ENCODE assay signal across 9 mouse cellular contexts in the genomic region with DNA sequence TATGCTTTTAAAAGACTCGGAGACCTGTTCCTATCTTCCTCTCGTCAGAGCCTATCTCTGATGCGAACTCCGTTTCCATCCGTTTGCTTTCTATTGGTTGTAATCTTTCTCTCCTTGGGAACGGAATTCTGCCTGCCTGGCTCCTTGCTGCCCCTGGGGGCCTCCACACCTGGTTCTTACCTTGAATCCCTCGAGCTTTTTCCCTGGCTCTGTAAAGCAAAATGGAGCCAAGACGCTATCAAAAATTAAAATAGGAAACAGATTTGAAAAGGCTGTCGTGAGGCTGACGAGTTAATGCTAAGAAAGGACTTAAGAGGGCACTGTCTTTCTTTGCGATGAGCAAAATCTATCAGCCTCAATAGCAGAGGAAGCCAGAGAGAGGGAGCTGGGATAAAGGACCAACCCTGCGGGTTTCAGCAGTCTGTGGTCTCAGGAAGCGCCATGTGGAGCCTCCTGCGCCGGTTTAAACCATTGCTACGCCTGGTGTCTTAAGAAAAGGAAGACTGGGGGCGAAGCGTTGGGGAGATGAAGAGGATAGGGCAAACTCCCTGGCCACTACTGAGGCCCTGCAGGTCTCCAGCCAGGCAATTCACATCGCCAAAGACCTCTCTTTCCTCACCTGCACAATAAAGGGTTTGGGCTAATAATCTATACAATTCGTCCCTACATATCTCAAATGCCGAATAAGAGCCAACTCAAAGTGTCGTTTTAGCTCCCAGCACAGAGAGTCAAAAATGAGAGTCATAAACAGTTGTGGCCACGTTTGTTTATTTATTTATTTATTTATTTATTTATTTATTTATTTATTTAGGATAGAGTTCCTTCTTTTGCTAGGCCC. TPM values are rescaled to one million over a fixed set of nuclear protein-coding genes. Genes with fewer than 3 reads are reported as not detected.
DNase-seq lines count a peak whose midpoint lies in the region; ATAC-seq and TF ChIP-seq lines count a peak whose summit lies in the region.
"Had no signal": no experiment of that assay in that cellular context is flagged by ENCODE, and none has a peak within 500 bp of the region (broad histone marks: within the 10 kb centered on the region; RNA-seq: fewer than 3 reads in every experiment).

No protein-coding gene starts in this region.

- peak overlapping the region; percentile 83 for H3K4me2 ChIP-seq in forebrain, embryonic 15.5 days (replicated peaks)
- H3K4me2 ChIP-seq in hindbrain, embryonic 12.5 days (replicated peaks), result peak overlapping the region; percentile 78

- intact Hi-C loops in left cerebral cortex, adult 2 months (cut with DNase I), result loop anchor here (1.0 to 5.0 kb wide), 8 partner anchors 153 to 1003 kb away; no protein-coding TSS in a partner anchor

- peak overlapping the region; percentile 33 for H3K9ac ChIP-seq in forebrain, embryonic 15.5 days (replicated peaks)
- no peak overlapping the region for H3K9ac ChIP-seq in hindbrain, embryonic 12.5 days

- H3K36me3 ChIP-seq in forebrain, embryonic 15.5 days, result no peaks in the 10 kb centered on the region
- H3K36me3 ChIP-seq in hindbrain, embryonic 12.5 days, result no peaks in the 10 kb centered on the region

- ATAC-seq in forebrain, embryonic 15.5 days (replicated peaks), result peak; percentile 47; the same call in 1 of the 2 replicates
- ATAC-seq in hindbrain, embryonic 12.5 days (ENCODE audit: low FRiP score), result no peak

- no peaks in the 10 kb centered on the region for H3K27me3 ChIP-seq in forebrain, embryonic 15.5 days
- H3K27me3 ChIP-seq in hindbrain, embryonic 12.5 days, result no peaks in the 10 kb centered on the region
- H3K27me3 ChIP-seq: Patski had no signal

- peak overlapping the region; percentile 58 for H3K27ac ChIP-seq in left cerebral cortex, adult 2 months
- peak overlapping the region; percentile 99 for H3K27ac ChIP-seq in forebrain, embryonic 15.5 days (replicated peaks)
- peak overlapping the region; percentile 94 for H3K27ac ChIP-seq in hindbrain, embryonic 12.5 days

- TF ChIP-seq CTCF in left cerebral cortex, adult 2 months (IDR thresholded peaks at IDR 0.05), result peak; percentile 67

- H3K4me3 ChIP-seq in left cerebral cortex, adult 2 months, result peak overlapping the region; percentile 14; the same call in 1 of the 2 replicates
- H3K4me3 ChIP-seq in forebrain, embryonic 15.5 days, result peak overlapping the region; percentile 96
- H3K4me3 ChIP-seq in hindbrain, embryonic 12.5 days, result no peak overlapping the region

- peak in 1 of 2 experiments; percentile 56 for DNase-seq in left cerebral cortex, adult 2 months (ENCODE audit: extremely low spot score in 1 of 2, low spot score in 2 of 2)
- no peak for DNase-seq in left cerebral cortex, adult 11 months (ENCODE audit: low spot score)
- DNase-seq in cerebellum, adult 11 months, result peak; percentile 19
- peak; percentile 65 for DNase-seq in layer of hippocampus, adult 9-10 months (ENCODE audit: low spot score)
- DNase-seq in lung, postnatal 25 days (ENCODE audit: low spot score), result peak; percentile 61
- peak; percentile 72 for DNase-seq in right cerebral cortex, postnatal 25 days

- 7% methylated on average over 23 of the region's 23 CpGs for WGBS in forebrain, embryonic 15.5 days
- WGBS in hindbrain, embryonic 12.5 days, result 5% methylated on average over 23 of the region's 23 CpGs

- no peaks in the 10 kb centered on the region for H3K9me3 ChIP-seq in forebrain, embryonic 15.5 days
- H3K9me3 ChIP-seq in hindbrain, embryonic 12.5 days (replicated peaks), result no peaks in the 10 kb centered on the region

- peaks cover 56% of the 10 kb centered on the region for H3K4me1 ChIP-seq in forebrain, embryonic 15.5 days
- H3K4me1 ChIP-seq in hindbrain, embryonic 12.5 days, result peaks cover 45% of the 10 kb centered on the region

RNA-seq across cellular contexts. Expression of a gene that starts 1.3 kb away (rescaled TPM):
- total RNA-seq in left cerebral cortex, adult 2 months (2021), result 100 to 1,000 TPM; 653 to 683 TPM
- polyA plus RNA-seq in forebrain, embryonic 15.5 days (2015; fragmentation: Nextera tagmentation; extraction: Ambion mirVana), result 82.4 and 103 TPM in 2 replicates
- 28.8 and 29.1 TPM in 2 replicates for polyA plus RNA-seq in hindbrain, embryonic 12.5 days (2016; fragmentation: Nextera tagmentation; extraction: Ambion mirVana)

RNA-seq across cellular contexts. Expression of a gene that starts 41.4 kb away (rescaled TPM):
- total RNA-seq in left cerebral cortex, adult 2 months (2021), result 100 to 1,000 TPM; 102 to 103 TPM
- polyA plus RNA-seq in forebrain, embryonic 15.5 days (2015; fragmentation: Nextera tagmentation; extraction: Ambion mirVana), result 27.5 and 34.8 TPM in 2 replicates
- 25.8 and 29.3 TPM in 2 replicates for polyA plus RNA-seq in hindbrain, embryonic 12.5 days (2016; fragmentation: Nextera tagmentation; extraction: Ambion mirVana)
